Mouse (Mus musculus) embryo, embryonic 9.5 days (tissue): Measurements from ENCODE around the gene Prnp.

ENCODE experiments used
- DNase-seq: peaks from one replicate; pipeline ENCODE4 v3.0.0-alpha.2; 2017; ENCODE audit errors: extremely low spot score

Gene Prnp

GRCm38 (mm10) chr2:131906846-131907245 lies 2.9 kb upstream of the Prnp start:
- no peak for DNase-seq

- no peak for DNase-seq
Measured at GRCm38 (mm10) chr2:131907311-131907710, 2.4 kb upstream of the Prnp start.

GRCm38 (mm10) chr2:131908351-131908861 lies 1.3 kb upstream of the Prnp start:
- DNase-seq: no peak

GRCm38 (mm10) chr2:131908906-131909305 lies 822 bp upstream of the Prnp start:
- DNase-seq: no peak

- DNase-seq: no peak
Measured at GRCm38 (mm10) chr2:131910847-131911246, 1.1 kb downstream of the Prnp start.

- no peak for DNase-seq
Measured at GRCm38 (mm10) chr2:131911341-131911740, 1.6 kb downstream of the Prnp start.

- DNase-seq: no peak
Measured at GRCm38 (mm10) chr2:131912526-131913258, 3.0 kb downstream of the Prnp start.

- DNase-seq: no peak
Measured at GRCm38 (mm10) chr2:131932275-131932902, 22.7 kb downstream of the Prnp start.

- no peak for DNase-seq
Measured at GRCm38 (mm10) chr2:131933013-131933412, 23.3 kb downstream of the Prnp start.

- no peak for DNase-seq
Measured at GRCm38 (mm10) chr2:131933598-131933997, 23.9 kb downstream of the Prnp start.

GRCm38 (mm10) chr2:131934243-131934642 lies 24.5 kb downstream of the Prnp start:
- no peak for DNase-seq

GRCm38 (mm10) chr2:131935390-131936105 lies 25.8 kb downstream of the Prnp start:
- no peak for DNase-seq

- no peak for DNase-seq
Measured at GRCm38 (mm10) chr2:131936410-131936809, 26.7 kb downstream of the Prnp start.

- no peak for DNase-seq
Measured at GRCm38 (mm10) chr2:131939404-131940111, 29.8 kb downstream of the Prnp start.

GRCm38 (mm10) chr2:131940506-131940905 lies 30.8 kb downstream of the Prnp start:
- DNase-seq: no peak

GRCm38 (mm10) chr2:131941501-131941900 lies 31.8 kb downstream of the Prnp start:
- no peak for DNase-seq

- no peak for DNase-seq
Measured at GRCm38 (mm10) chr2:131944370-131944769, 34.6 kb downstream of the Prnp start.

- DNase-seq: no peak
Measured at GRCm38 (mm10) chr2:131945225-131945624, 35.5 kb downstream of the Prnp start.

- no peak for DNase-seq
Measured at GRCm38 (mm10) chr2:131945765-131946164, 36.0 kb downstream of the Prnp start.

- no peak for DNase-seq
Measured at GRCm38 (mm10) chr2:131946351-131946750, 36.6 kb downstream of the Prnp start.

GRCm38 (mm10) chr2:131948156-131948555 lies 38.4 kb downstream of the Prnp start:
- no peak for DNase-seq
